Mouse (Mus musculus): ENCODE measurements around the gene Snx25.
"Not testable (repeated sequence)": the region's sequence is repeated elsewhere in the genome, so short reads cannot be mapped to it uniquely, and the experiment has no call there.

The Snx25 gene

DNA sequence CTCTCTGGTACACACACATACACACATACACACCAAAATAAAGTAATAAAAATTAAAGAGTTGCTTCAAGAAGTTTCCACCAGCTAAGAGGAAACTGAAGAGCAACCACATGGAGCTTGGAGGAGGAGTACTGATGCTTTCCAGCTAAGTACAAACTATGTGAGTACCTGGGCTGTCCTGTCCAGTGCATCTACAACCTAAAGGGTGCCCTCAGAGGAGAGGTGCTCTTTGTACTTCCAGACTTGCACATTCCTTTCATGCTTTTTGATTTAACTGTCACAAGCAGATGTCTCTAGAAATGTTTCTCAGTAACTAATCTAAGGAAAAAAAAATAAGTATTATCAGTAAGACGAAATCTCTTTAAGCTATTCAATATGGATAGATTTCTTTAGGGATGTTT lies 14.6 kb downstream of the Snx25 start:
- DNase-seq (ENCODE audit: low spot score) = no peak

DNA sequence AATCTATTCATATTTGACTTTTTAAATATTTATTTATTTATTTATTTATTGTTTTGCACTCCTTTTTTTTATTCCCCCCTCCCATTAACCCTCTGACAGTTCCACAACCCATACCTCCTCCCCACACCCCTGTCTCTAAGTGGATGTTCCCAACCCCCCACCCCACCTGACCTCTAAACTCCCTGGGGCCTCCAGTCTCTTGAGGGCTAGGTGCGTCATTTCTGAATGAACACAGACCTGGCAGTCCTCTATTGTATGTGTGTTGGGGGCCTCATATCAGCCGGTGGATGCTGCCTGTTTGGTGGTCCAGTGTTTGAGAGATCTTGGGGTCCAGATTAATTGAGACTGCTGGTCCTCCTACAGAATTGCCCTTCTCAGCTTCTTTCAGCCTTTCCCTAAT lies 16.4 kb downstream of the Snx25 start:
- not testable (repeated sequence) for DNase-seq (ENCODE audit: low spot score)

DNA sequence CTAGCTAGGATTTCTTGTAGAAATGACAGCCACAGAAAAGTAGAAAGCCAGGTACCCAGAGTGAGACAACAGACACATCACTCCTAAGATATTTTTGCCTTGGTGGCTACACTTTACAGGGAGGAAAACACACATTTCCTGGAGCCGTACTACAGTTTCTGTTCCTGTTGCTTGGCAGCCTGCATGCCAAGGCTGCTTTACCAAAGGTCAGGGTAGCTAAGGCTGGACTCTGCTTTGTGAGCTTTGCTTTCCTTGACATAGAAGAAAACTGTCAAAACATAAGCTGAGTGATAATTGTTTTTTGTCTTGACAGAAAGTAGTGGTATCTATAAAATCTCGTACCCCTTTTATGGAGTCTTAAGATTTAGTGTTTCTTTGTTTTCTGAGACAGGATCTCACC lies 21.5 kb downstream of the Snx25 start:
- DNase-seq (ENCODE audit: low spot score) = no peak

- no peak for DNase-seq (ENCODE audit: low spot score)
Measured at GRCm38 (mm10) chr8:46122498-46122897, 29.5 kb downstream of the Snx25 start.

GRCm38 (mm10) chr8:46119176-46119575 lies 32.8 kb downstream of the Snx25 start:
- no peak for DNase-seq (ENCODE audit: low spot score)

DNA sequence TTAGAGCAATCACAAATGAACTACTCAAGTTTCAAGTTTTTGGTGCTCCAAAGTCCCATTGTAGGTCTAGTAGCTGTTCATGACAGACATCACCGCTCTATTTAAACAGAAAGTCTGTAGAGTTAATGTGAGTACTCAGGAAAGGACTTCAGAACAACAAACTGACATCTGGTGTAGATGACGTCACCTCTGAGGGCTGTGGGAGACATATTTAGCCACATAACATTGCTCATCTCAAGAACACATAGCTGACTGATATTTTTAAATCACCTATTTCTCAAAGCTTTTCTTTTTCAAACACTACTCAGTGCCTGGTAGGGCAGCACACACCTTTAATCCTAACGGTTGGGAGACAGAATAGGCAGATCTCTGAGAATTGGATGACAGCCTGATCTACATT lies 34.8 kb downstream of the Snx25 start:
- no peak for DNase-seq (ENCODE audit: low spot score)

DNA sequence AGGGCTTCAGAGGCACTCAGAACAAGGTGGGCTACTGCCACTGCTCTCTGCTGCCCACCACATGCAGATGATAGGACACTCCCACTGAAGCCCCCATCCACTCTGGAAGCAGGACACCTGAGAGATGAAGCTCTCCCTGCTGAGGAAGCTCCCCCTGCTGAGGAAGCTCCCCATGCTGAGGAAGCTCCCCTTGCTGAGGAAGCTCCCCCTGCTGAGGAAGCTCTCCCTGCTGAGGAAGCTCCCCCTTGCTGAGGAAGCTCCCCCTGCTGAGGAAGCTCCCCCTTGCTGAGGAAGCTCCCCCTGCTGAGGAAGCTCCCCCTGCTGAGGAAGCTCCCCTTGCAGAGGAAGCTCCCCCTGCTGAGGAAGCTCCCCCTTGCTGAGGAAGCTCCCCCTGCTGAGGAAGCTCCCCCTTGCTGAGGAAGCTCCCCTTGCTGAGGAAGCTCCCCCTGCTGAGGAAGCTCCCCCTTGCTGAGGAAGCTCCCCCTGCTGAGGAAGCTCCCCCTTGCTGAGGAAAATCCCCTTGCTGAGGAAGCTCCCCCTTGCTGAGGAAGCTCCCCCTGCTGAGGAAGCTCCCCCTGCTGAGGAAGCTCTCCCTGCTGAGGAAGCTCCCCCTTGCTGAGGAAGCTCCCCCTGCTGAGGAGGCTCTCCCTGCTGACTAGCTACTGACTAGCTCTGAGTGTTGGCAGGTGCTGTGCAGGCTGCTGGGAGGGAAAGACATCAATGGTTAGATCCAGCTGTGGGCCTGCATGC lies 38.4 kb downstream of the Snx25 start:
- not testable (repeated sequence) for DNase-seq (ENCODE audit: low spot score)

GRCm38 (mm10) chr8:46107690-46108089 lies 44.3 kb downstream of the Snx25 start:
- DNase-seq (ENCODE audit: low spot score) = no peak

- no peak for DNase-seq (ENCODE audit: low spot score)
Measured at GRCm38 (mm10) chr8:46103434-46103833, 48.5 kb downstream of the Snx25 start.

DNA sequence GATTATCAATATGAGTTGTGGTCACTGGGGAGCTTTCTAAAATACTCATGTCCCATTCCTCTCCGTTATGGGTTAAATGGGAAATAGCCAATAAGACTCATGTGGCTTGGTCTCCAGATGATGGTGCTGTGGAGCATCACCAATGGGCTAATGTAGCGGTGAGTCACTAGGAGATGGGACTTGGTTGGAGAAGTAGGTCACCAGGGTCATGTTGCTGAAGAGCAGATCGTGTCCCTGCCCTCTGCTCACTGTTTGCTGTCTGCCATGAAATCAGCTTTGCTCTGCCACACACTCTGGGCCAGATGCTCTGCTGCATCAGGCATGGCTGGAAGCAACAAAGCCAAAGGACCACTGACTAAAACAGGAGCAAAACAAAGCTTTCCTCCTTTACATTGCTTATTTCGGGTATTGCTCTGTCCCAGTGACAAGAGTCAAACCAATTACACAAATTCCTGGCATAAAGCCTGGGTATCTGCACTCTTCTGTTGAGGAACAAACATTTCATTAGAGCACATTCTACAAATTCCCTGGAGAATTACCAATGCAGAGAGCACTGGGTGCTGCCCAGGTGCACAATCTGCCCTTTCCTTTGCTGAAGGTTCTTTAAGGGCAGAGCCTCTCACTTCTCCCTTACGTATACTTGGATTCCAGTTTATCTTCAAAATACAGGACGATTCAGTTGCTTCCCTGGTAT lies 59.1 kb downstream of the Snx25 start:
- DNase-seq (ENCODE audit: low spot score) = no peak

DNA sequence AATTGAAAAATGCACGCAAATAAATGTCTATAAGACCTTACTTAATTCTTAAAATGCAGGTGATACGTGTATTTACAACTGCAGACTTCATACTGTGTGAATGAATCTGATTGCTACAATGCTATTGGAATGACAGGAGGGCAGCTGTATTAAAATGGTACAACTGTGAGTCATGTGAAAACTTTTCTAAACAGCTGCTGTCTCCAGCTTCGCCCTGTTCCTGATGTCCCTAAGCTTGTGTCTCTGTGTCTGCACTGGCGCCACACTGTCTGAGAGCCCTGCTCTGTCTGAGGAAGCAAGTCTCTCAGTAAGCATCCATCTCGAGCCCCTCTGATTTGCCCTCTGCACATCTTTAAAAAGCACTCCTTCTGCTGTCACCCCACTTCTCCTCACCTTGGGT lies 68.8 kb downstream of the Snx25 start:
- DNase-seq (ENCODE audit: low spot score) = no peak

DNA sequence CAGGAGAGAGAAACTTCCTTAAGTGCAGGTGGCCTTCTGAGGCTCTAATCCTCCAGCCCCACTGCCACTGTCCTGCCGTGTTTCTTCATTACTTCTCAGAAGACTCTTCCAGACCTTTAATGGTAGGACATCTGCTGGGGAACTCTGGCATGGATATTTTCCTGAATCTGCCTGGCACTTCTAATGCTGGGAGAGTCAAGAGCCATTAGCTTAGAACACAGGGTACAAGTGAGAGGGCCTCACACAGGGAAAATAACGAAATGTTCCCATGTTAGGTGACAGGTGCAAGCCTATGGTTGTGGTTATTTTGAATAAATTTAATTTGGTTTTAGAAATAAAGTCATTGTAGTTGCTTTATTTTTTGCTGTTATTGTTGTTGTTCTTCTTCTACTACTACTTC lies 70.9 kb downstream of the Snx25 start:
- no peak for DNase-seq (ENCODE audit: low spot score)

DNA sequence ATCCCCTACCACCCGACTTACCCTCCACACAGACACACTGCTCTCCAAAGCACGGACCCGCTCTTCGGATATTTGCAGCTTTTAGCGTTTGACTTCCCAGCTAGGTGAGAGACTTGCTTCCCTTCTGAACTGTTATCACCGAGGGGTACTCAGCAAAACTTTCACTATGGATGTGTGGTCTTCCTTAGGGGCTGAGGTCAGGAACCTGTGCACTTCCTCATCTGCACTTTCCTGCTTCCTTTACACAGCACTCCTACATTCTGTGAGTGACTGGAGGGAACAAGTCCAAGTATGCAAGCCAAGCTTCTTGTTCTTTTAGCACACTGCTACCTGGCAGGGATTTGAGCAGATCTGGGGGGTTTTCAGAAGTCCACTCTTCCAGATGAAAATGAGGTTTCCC lies 73.1 kb downstream of the Snx25 start:
- DNase-seq (ENCODE audit: low spot score) = no peak

GRCm38 (mm10) chr8:46075223-46075622 lies 76.7 kb downstream of the Snx25 start:
- no peak for DNase-seq (ENCODE audit: low spot score)

DNA sequence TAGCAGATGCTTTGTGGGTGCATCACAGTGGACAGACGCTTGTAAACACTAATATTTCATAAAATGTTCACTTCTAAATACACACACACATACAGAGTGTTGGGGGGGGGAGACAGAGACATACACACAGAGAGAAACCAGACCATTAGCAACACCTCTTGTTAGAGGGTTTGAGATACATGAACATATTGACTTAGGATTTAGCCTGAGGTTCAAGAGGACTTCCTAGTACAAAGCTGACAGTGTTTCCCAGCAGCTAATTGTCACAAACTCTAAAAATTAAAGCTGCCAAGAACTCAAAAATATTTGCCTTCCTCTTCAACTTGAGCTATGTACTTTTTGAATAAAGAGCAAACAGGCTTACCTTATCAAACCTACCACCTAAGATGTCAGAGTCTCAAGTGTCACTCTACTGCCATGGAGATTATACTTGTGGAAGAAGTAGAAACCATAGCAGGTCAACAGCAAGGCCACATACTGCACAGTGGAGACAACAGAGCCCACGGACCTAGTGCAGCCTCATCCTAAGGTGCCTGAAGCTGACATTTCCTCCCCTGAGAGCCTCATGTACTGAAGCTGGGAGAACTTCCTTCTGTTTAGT lies 78.3 kb downstream of the Snx25 start:
- no peak for DNase-seq (ENCODE audit: low spot score)

- DNase-seq (ENCODE audit: low spot score) = no peak
Measured at GRCm38 (mm10) chr8:46072798-46073197, 79.2 kb downstream of the Snx25 start.

- DNase-seq (ENCODE audit: low spot score) = no peak
Measured at GRCm38 (mm10) chr8:46040260-46040659, 111.7 kb downstream of the Snx25 start.

- DNase-seq (ENCODE audit: low spot score) = no peak
Measured at GRCm38 (mm10) chr8:46039666-46040065, 112.3 kb downstream of the Snx25 start.

- DNase-seq (ENCODE audit: low spot score) = no peak
Measured at GRCm38 (mm10) chr8:46036217-46036616, 115.7 kb downstream of the Snx25 start.

GRCm38 (mm10) chr8:46024392-46024791 lies 127.6 kb downstream of the Snx25 start:
- DNase-seq (ENCODE audit: low spot score) = no peak

- no peak for DNase-seq (ENCODE audit: low spot score)
Measured at GRCm38 (mm10) chr8:46022758-46023157, 129.2 kb downstream of the Snx25 start.

DNA sequence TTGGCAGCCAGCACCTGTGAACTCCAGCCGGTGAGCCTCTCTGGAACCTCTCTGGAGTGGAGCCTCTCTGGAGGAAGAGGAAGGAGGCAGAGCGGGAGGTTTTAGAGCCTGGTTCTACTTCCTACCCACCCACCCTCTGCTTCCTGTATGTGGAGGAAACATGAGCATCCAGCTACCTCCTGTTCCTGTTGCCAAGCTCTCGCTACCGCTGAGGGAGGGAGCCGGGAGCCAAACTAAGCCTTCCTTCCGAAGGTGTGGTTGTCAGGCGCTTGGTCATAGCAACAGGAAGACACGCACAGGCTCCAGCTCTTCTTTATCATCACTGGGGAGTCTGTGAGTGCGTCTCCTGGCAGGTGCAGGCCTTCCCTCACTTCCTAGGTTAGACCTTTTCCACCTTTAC lies 129.8 kb downstream of the Snx25 start:
- no peak for DNase-seq (ENCODE audit: low spot score)

All from ovary, postnatal 10 days (tissue).